Mouse (Mus musculus) heart, embryonic 14.5 days (tissue): ENCODE results near the gene Pdxp. TPM values are rescaled to one million over a fixed set of nuclear protein-coding genes. Genes with fewer than 3 reads are reported as not detected.

Source experiments
- ATAC-seq: fragments of 200-750 bp; cut with Nextera tagmentation; 2 replicates; pipeline ENCODE4 v1.8.0; 2017; ENCODE audit warnings: low read depth, moderate TSS enrichment; ENCODE audit not compliant: insufficient number of reproducible peaks, insufficient read depth, low FRiP score
- H3K27ac ChIP-seq, 2 experiments: fragments of 200-500 bp in 1 of 2; fragments of 300-500 bp in 1 of 2; sonication (generic) in 1 of 2; replicated peaks in 1 of 2; 2 replicates each; pipeline ENCODE4 v1.5.1; 2012 to 2014; ENCODE audit warnings: low read depth in 2 of 2, low read length in 2 of 2, control low read depth in 1 of 2, mild to moderate bottlenecking in 1 of 2, mixed read lengths in 1 of 2; ENCODE audit not compliant: control insufficient read depth in 1 of 2, insufficient read depth in 1 of 2
- H3K27me3 ChIP-seq: fragments of 300-500 bp; sonication (generic); 2 replicates; pipeline ENCODE4 v1.6.1; 2014; ENCODE audit warnings: mild to moderate bottlenecking, low read length, control low read depth; ENCODE audit not compliant: control insufficient read depth, insufficient read depth
- H3K36me3 ChIP-seq: fragments of 300-500 bp; sonication (generic); 2 replicates; pipeline ENCODE4 v1.6.1; 2014; ENCODE audit warnings: mild to moderate bottlenecking, control low read depth, low read length, mixed read lengths; ENCODE audit not compliant: control insufficient read depth, insufficient read depth
- H3K4me1 ChIP-seq, 2 experiments: fragments of 200-500 bp in 1 of 2; fragments of 300-500 bp in 1 of 2; sonication (generic) in 1 of 2; 2 replicates each; pipeline ENCODE4 v1.6.1; 2012 to 2014; ENCODE audit warnings: low read length in 2 of 2, control low read depth in 1 of 2, mixed read lengths in 1 of 2; ENCODE audit not compliant: control insufficient read depth in 2 of 2, insufficient read depth in 2 of 2
- H3K4me2 ChIP-seq: fragments of 300-500 bp; sonication (generic); 2 replicates; pipeline ENCODE4 v1.6.1; 2014; ENCODE audit warnings: mild to moderate bottlenecking, low read length
- H3K4me3 ChIP-seq, 2 experiments: fragments of 200-500 bp in 1 of 2; fragments of 300-500 bp in 1 of 2; sonication (generic) in 1 of 2; 2 replicates each; pipeline ENCODE4 v1.5.1; 2012 to 2014; ENCODE audit warnings: low read length in 2 of 2, mild to moderate bottlenecking in 2 of 2, control low read depth in 1 of 2, low read depth in 1 of 2, moderate library complexity in 1 of 2; ENCODE audit not compliant: control insufficient read depth in 1 of 2, insufficient read depth in 1 of 2
- H3K9ac ChIP-seq: fragments of 300-500 bp; sonication (generic); 2 replicates; pipeline ENCODE4 v1.6.1; 2014; ENCODE audit warnings: mild to moderate bottlenecking, low read length
- H3K9me3 ChIP-seq: fragments of 300-500 bp; sonication (generic); 2 replicates; pipeline ENCODE4 v1.6.1; 2016; ENCODE audit warnings: low read length, control low read depth; ENCODE audit not compliant: control insufficient read depth
- WGBS: fragments of 180-500 bp; shearing (Covaris S2); extraction: QIAGEN DNeasy Blood & Tissue Kit; methylation state at CpG from one replicate; pipeline ENCODE4 v1.1.7; 2014; 5-methylcytosine and 5-hydroxymethylcytosine counted together
- polyA plus RNA-seq: library from polyadenylated mRNA; unstranded; fragments of >200 nt; fragmentation: Nextera tagmentation; extraction: Ambion mirVana; gene quantifications from 2 replicates; pipeline ENCODE4 v1.2.1, GENCODE M21; 2014

The Pdxp gene
- polyA plus RNA-seq, 1 experiment from 2014 or later: 26.2 TPM

DNA sequence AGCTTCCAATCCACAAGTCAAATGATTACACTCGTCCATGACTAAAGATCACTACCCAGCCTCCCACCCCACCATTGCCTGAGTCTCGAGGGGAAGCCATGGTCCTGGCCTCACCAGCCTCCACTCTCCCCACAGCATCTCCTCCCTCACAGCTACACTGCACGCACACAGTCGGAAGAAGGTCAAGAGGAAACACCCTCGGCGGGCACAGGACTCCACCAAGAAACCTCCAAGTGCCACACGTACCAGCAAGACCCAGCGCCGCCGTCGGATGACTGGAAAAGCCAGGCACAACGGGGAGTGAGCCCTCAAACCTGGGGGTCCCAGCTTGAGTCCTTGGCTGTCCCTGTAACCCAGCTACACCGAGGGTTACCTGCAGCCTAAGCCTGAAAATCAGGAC is 26.6 kb downstream of the Pdxp start:
- WGBS: 90% methylated on average over 13 of the region's 13 CpGs
- peaks cover 54% of the 10 kb centered on the region for H3K36me3 ChIP-seq

GRCm38 (mm10) chr15:78942663-78943062 is 28.9 kb downstream of the Pdxp start:
- Histone ChIP-seq H3K36me3 (peaks cover 44% of the 10 kb centered on the region), H3K4me1 (peaks cover 3 to 6% of the 10 kb centered on the region in 2 experiments; a peak in 2 of 4 replicates), H3K27ac (no peak overlapping the region), H3K4me2 (peak overlapping the region; percentile 61), H3K9ac (peak overlapping the region; percentile 54), H3K27me3 (no peaks in the 10 kb centered on the region), H3K9me3 (no peaks in the 10 kb centered on the region), H3K4me3 (peak overlapping the region; percentile 29 to 50)
- peak; percentile 45; the same call in 1 of the 2 replicates for ATAC-seq
- 1% methylated on average over 9 of the region's 9 CpGs for whole genome bisulfite sequencing

More for the DNA sequence above, 26.6 kb downstream of the Pdxp start:
- Histone ChIP-seq H3K27me3 (no peaks in the 10 kb centered on the region), H3K4me2 (no peak overlapping the region), H3K9ac (no peak overlapping the region), H3K27ac (no peak overlapping the region), H3K4me3 (no peak overlapping the region), H3K4me1 (peaks cover 5 to 14% of the 10 kb centered on the region in 2 experiments; a peak in 3 of 4 replicates), H3K9me3 (no peaks in the 10 kb centered on the region)
- no peak for ATAC-seq

- no peak overlapping the region for H3K27ac ChIP-seq
- H3K27me3 ChIP-seq: peaks cover 4% of the 10 kb centered on the region; the same call in 1 of the 2 replicates
- H3K4me2 ChIP-seq: no peak overlapping the region
- H3K9me3 ChIP-seq: no peaks in the 10 kb centered on the region
- H3K4me3 ChIP-seq: no peak overlapping the region
- H3K36me3 ChIP-seq: peaks cover 9% of the 10 kb centered on the region
- no peak for ATAC-seq
- WGBS: 77% methylated on average over 7 of the region's 7 CpGs
- H3K9ac ChIP-seq: no peak overlapping the region
- peaks cover 9 to 12% of the 10 kb centered on the region in 2 experiments; a peak in 3 of 4 replicates for H3K4me1 ChIP-seq
These were observed 32.5 kb downstream of the Pdxp start for GRCm38 (mm10) chr15:78946232-78946631.

DNA sequence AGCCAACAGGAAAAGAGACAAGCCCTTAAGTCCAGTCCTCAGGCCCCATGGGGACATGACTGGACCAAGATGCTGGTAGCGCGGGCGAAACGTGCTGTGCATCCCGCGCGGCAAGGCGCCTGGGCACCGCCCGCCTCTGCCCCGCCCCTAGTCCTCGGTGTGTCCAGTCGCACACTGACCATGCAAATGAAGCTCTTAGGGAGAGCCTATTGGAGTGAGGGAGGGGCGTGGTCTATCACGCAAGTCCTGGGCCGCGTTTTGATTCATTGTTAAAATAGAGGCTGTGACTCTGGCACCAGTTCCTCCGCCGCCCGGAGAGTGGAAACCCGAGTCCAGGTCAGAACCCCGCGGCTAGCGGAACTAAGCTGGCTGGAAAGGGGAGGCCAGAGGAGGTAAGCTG is 33.9 kb downstream of the Pdxp start, which contains the start of gene Triobp:
TSS of gene Triobp (plus strand) at position 68 of the 400 bp plus-strand sequence.
- peaks cover 6 to 8% of the 10 kb centered on the region in 2 experiments; a peak in 3 of 4 replicates for H3K4me1 ChIP-seq
- no peak within 1 kb of the TSS for H3K27ac ChIP-seq
- WGBS: under 1% methylated on average over 24 of the region's 24 CpGs
- no peaks in the 10 kb centered on the region for H3K36me3 ChIP-seq
- H3K9ac ChIP-seq: peak within 1 kb of the TSS; percentile 68
- peak within 1 kb of the TSS; percentile 90 for H3K4me2 ChIP-seq
- H3K9me3 ChIP-seq: no peaks in the 10 kb centered on the region
- ATAC-seq: peak; percentile 94
- H3K27me3 ChIP-seq: peaks cover 4% of the 10 kb centered on the region; the same call in 1 of the 2 replicates
- peak within 1 kb of the TSS; percentile 45 to 54 for H3K4me3 ChIP-seq

GRCm38 (mm10) chr15:78948152-78948725 is 34.5 kb downstream of the Pdxp start:
- H3K4me3 ChIP-seq: peak overlapping the region; percentile 45 to 54
- H3K4me1 ChIP-seq: peaks cover 6 to 8% of the 10 kb centered on the region in 2 experiments; a peak in 3 of 4 replicates
- H3K27me3 ChIP-seq: peaks cover 4% of the 10 kb centered on the region; the same call in 1 of the 2 replicates
- no peak overlapping the region for H3K27ac ChIP-seq
- H3K9ac ChIP-seq: peak overlapping the region; percentile 68
- no peak for ATAC-seq
- no peaks in the 10 kb centered on the region for H3K36me3 ChIP-seq
- peak overlapping the region; percentile 90 for H3K4me2 ChIP-seq
- 9% methylated on average over 11 of the region's 11 CpGs for WGBS
- no peaks in the 10 kb centered on the region for H3K9me3 ChIP-seq

DNA sequence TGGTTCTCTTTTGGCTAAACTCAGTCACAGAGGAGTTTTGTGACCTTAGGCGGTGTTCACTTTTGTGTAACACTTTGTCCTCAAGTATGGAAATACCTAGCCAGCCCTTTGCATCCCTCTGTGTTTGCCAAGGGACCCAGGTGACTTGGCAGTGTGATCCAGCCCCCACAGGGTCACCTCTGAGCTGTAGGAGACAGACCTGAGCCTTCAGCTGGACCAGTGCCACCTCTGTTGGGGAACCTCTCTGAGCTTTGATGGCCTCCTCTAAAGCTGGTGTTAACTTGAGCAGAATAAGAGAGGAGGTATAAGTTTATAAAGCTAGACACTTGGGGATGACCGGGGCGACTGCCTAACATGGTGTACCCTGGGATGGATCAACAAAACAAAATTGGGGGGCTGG is 35.2 kb downstream of the Pdxp start:
- Histone ChIP-seq H3K27me3 (peaks cover 4% of the 10 kb centered on the region; the same call in 1 of the 2 replicates), H3K27ac (no peak overlapping the region), H3K9ac (no peak overlapping the region), H3K4me2 (no peak overlapping the region), H3K4me3 (no peak overlapping the region), H3K36me3 (no peaks in the 10 kb centered on the region), H3K4me1 (peaks cover 6 to 8% of the 10 kb centered on the region in 2 experiments; a peak in 3 of 4 replicates), H3K9me3 (no peaks in the 10 kb centered on the region)
- ATAC-seq: no peak
- 95% methylated on average over 3 of the region's 3 CpGs for WGBS

GRCm38 (mm10) chr15:78955663-78956062 is 41.9 kb downstream of the Pdxp start:
- Histone ChIP-seq H3K9me3 (no peaks in the 10 kb centered on the region), H3K36me3 (no peaks in the 10 kb centered on the region), H3K27ac (no peak overlapping the region), H3K4me1 (no peaks in the 10 kb centered on the region), H3K27me3 (no peaks in the 10 kb centered on the region), H3K4me2 (no peak overlapping the region), H3K9ac (no peak overlapping the region), H3K4me3 (no peak overlapping the region)
- ATAC-seq: no peak
- WGBS: 66% methylated on average over 3 of the region's 3 CpGs
